Mouse (Mus musculus): Measurements from ENCODE around the gene Dlgap4.

- TF ChIP-seq CTCF (IDR thresholded peaks at IDR 0.05; ENCODE audit: low read depth, low read length): no peak
- TF ChIP-seq POLR2A (IDR thresholded peaks at IDR 0.05; ENCODE audit: borderline replicate concordance, low read depth, low read length): no peak
Measured at GRCm38 (mm10) chr2:156673881-156674669, 60.6 kb downstream of the Dlgap4 start.
